Mouse (Mus musculus): ENCODE data around the gene Galnt16. TPM values are rescaled to one million over a fixed set of nuclear protein-coding genes. Genes with fewer than 3 reads are reported as not detected.

Galnt16 gene
- polyA plus RNA-seq, 1 experiment from 2014 or later = 19.9 TPM

DNA sequence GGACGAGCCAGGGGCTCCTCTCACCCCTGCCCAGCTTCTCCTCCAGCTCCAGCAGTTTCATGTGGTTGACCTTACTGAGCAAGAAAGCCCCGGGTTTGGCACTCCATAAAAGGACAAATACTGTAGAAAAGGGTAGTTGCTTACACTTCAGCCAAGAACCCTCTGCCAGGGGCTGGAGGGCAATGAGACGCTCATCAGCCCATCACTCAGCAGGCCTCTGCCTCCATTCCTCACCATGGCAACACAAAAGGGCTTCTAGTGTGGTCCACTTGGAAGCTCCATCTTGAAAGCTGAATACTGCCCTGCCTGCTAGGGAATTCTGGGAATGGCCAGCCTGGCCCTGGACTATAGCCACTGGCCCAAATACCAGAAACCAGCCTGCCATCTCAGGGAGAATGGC is 49.3 kb downstream of the Galnt16 start:
- no peak for DNase-seq (ENCODE audit: low spot score)

DNA sequence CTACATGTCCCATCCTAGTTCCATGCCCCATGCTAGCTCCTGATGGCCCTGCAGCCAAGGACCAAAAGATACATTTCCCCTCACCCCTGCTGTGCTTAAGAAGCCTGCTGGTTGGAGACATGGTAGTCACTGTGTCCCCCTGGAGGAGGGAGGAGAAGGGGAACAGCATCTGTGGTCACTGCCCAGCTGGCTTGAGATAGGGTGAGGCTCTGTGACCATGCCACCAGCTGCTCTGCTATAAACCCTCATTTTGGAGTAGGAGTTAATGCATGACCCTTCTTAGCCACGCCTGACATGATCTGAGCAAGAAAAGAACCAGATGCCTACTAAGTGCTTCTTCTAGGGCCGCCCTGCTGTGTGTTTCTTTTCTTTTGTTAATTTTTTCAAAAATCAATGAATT is 51.5 kb downstream of the Galnt16 start:
- WGBS = 85% methylated on average over 2 of the region's 2 CpGs
- Histone ChIP-seq H3K4me1 (replicated peaks; ENCODE audit: control insufficient read depth, insufficient read depth, low read length) (peaks cover 4% of the 10 kb centered on the region; the same call in 1 of the 2 replicates), H3K4me3 (ENCODE audit: low read depth, low read length) (no peak overlapping the region), H3K9me3 (ENCODE audit: control insufficient read depth, low read length) (no peaks in the 10 kb centered on the region), H3K27ac (ENCODE audit: low read depth, low read length) (no peak overlapping the region), H3K36me3 (ENCODE audit: control insufficient read depth, insufficient read depth, low read length) (no peaks in the 10 kb centered on the region), H3K27me3 (ENCODE audit: control insufficient read depth, insufficient read depth, low read length) (no peaks in the 10 kb centered on the region), H3K4me2 (ENCODE audit: low read depth, low read length, severe bottlenecking) (no peak overlapping the region), H3K9ac (ENCODE audit: low read length) (no peak overlapping the region)
- DNase-seq (ENCODE audit: low spot score) (no peak), ATAC-seq (replicated peaks; ENCODE audit: low FRiP score) (no peak)

More for the DNA sequence above, 49.3 kb downstream of the Galnt16 start:
- H3K9me3 ChIP-seq (ENCODE audit: control insufficient read depth, low read length) = no peaks in the 10 kb centered on the region
- no peak for ATAC-seq (replicated peaks; ENCODE audit: low FRiP score)
- no peak overlapping the region for H3K4me3 ChIP-seq (ENCODE audit: low read depth, low read length)
- no peaks in the 10 kb centered on the region for H3K27me3 ChIP-seq (ENCODE audit: control insufficient read depth, insufficient read depth, low read length)
- H3K36me3 ChIP-seq (ENCODE audit: control insufficient read depth, insufficient read depth, low read length) = no peaks in the 10 kb centered on the region
- H3K9ac ChIP-seq (ENCODE audit: low read length) = no peak overlapping the region
- no peak overlapping the region for H3K4me2 ChIP-seq (ENCODE audit: low read depth, low read length, severe bottlenecking)
- peaks cover 4% of the 10 kb centered on the region; the same call in 1 of the 2 replicates for H3K4me1 ChIP-seq (replicated peaks; ENCODE audit: control insufficient read depth, insufficient read depth, low read length)
- no peak overlapping the region for H3K27ac ChIP-seq (ENCODE audit: low read depth, low read length)
- WGBS = 45% methylated on average over 3 of the region's 3 CpGs

DNA sequence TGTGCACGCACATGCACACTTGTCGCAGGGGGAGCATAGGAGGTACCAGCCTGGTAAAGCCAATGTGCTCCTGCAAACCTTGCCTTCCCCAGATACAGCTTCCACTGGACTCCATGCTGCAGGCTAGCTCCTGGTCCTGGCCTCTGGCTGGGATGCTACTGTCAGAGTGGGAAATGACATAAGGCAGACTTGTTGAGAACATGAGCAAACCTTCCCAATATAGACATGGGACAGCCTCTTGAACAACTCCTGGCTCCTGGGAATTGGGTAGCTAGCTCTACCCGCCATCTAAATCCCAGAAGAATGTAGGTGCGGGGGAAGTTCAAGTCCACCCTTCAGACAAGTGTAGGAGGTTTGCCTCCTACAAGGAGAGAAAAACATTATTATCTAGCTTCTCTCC is 56.2 kb downstream of the Galnt16 start:
- ATAC-seq (replicated peaks; ENCODE audit: low FRiP score) (no peak), DNase-seq (ENCODE audit: low spot score) (no peak)
- Histone ChIP-seq H3K27ac (ENCODE audit: low read depth, low read length) (0 out of 2 replicates have a peak overlapping the region, but pooled peaks have one; percentile 25), H3K4me2 (ENCODE audit: low read depth, low read length, severe bottlenecking) (no peak overlapping the region), H3K4me1 (replicated peaks; ENCODE audit: control insufficient read depth, insufficient read depth, low read length) (no peaks in the 10 kb centered on the region; the same call in 1 of the 2 replicates), H3K36me3 (ENCODE audit: control insufficient read depth, insufficient read depth, low read length) (no peaks in the 10 kb centered on the region), H3K4me3 (ENCODE audit: low read depth, low read length) (no peak overlapping the region), H3K9me3 (ENCODE audit: control insufficient read depth, low read length) (no peaks in the 10 kb centered on the region), H3K9ac (ENCODE audit: low read length) (no peak overlapping the region; the same call in 1 of the 2 replicates), H3K27me3 (ENCODE audit: control insufficient read depth, insufficient read depth, low read length) (no peaks in the 10 kb centered on the region)
- WGBS = 89% methylated on average over 4 of the region's 4 CpGs

DNA sequence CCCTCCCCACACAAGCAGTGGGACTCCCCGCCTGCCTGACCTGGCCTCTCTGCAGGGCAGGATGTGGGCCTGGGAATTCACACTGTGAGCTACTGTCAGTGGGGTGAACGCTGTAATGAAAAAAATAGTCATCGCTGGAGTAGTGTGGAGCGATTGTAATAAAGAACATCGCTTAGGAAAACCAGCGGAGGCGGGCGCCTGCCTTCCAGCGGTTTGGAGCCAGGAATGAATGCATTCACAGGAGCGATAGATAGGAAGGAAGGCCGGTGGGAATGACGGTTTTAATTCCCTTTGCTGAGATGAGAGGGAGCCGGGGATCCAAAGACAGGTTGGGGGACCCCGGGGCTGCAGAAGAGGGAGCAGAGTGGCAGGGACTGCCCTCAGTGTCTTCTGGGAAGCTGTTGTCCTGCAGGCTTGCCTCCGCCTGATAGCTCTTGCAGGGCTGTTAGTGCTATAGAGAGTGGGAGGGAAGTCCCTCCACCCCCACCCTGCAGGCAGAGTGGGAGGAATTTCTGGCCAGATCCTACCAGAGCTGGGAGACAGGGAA is 56.8 kb downstream of the Galnt16 start:
- WGBS = 38% methylated on average over 15 of the region's 15 CpGs

DNA sequence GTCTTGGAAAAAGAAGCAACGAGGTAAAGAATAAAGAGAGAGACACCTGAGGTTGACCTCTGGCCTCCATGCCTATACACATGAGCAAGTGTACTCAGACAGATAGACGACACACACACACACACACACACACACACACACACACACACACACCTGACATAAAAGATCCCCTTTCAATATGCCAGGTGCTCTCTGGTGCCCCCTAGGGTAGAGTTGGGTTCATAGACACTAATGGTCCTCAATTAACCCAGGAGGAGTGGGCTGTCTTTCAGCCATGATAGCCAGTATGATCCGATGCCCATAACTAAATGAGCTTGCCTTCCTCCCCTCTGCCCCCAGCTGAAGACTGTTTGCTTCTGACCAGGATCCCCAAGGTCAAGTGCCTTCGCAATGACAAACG is 59.0 kb downstream of the Galnt16 start:
- no peak overlapping the region for H3K4me2 ChIP-seq (ENCODE audit: low read depth, low read length, severe bottlenecking)
- H3K9ac ChIP-seq (ENCODE audit: low read length) = no peak overlapping the region
- H3K9me3 ChIP-seq (ENCODE audit: control insufficient read depth, low read length) = no peaks in the 10 kb centered on the region
- H3K27me3 ChIP-seq (ENCODE audit: control insufficient read depth, insufficient read depth, low read length) = no peaks in the 10 kb centered on the region
- H3K4me3 ChIP-seq (ENCODE audit: low read depth, low read length) = no peak overlapping the region
- H3K27ac ChIP-seq (ENCODE audit: low read depth, low read length) = no peak overlapping the region
- H3K4me1 ChIP-seq (replicated peaks; ENCODE audit: control insufficient read depth, insufficient read depth, low read length) = no peaks in the 10 kb centered on the region; the same call in 1 of the 2 replicates
- no peaks in the 10 kb centered on the region for H3K36me3 ChIP-seq (ENCODE audit: control insufficient read depth, insufficient read depth, low read length)
- 80% methylated on average over 5 of the region's 5 CpGs for WGBS
- ATAC-seq (replicated peaks; ENCODE audit: low FRiP score) (no peak), DNase-seq (ENCODE audit: low spot score) (peak; percentile 66)

More for the DNA sequence above, 56.8 kb downstream of the Galnt16 start:
- H3K27ac ChIP-seq (ENCODE audit: low read depth, low read length) = peak overlapping the region; percentile 25; the same call in 1 of the 2 replicates
- H3K4me3 ChIP-seq (ENCODE audit: low read depth, low read length) = no peak overlapping the region
- no peak overlapping the region for H3K4me2 ChIP-seq (ENCODE audit: low read depth, low read length, severe bottlenecking)
- no peak for ATAC-seq (replicated peaks; ENCODE audit: low FRiP score)
- H3K36me3 ChIP-seq (ENCODE audit: control insufficient read depth, insufficient read depth, low read length) = no peaks in the 10 kb centered on the region
- H3K27me3 ChIP-seq (ENCODE audit: control insufficient read depth, insufficient read depth, low read length) = no peaks in the 10 kb centered on the region
- no peaks in the 10 kb centered on the region for H3K9me3 ChIP-seq (ENCODE audit: control insufficient read depth, low read length)
- no peak overlapping the region; the same call in 1 of the 2 replicates for H3K9ac ChIP-seq (ENCODE audit: low read length)
- no peaks in the 10 kb centered on the region; the same call in 1 of the 2 replicates for H3K4me1 ChIP-seq (replicated peaks; ENCODE audit: control insufficient read depth, insufficient read depth, low read length)
- no peak for DNase-seq (ENCODE audit: low spot score)

DNA sequence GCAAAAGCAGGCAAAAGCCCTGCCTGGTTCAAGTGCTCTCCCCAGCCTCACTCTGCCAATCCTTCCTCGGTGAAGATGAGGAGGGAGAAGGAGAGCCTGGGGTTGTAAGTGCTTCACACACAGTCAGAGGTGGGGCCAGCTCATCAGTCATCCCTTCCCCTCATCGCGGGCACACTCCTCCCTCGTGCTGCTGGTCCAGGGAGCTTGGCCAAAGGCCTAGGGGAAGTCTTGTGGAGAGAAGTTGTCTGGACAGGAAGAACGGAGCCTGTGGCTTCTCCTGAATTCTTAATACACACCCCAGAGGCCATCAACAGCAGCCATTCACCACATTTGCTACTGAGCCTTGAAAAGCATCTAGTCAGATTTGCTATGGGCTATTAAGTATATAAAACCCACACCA is 63.3 kb downstream of the Galnt16 start:
- WGBS = 90% methylated on average over 5 of the region's 5 CpGs
- DNase-seq (ENCODE audit: low spot score) = no peak
- no peaks in the 10 kb centered on the region for H3K27me3 ChIP-seq (ENCODE audit: control insufficient read depth, insufficient read depth, low read length)
- H3K4me2 ChIP-seq (ENCODE audit: low read depth, low read length, severe bottlenecking) = no peak overlapping the region
- H3K9me3 ChIP-seq (ENCODE audit: control insufficient read depth, low read length) = no peaks in the 10 kb centered on the region
- no peak overlapping the region for H3K27ac ChIP-seq (ENCODE audit: low read depth, low read length)
- no peaks in the 10 kb centered on the region for H3K4me1 ChIP-seq (replicated peaks; ENCODE audit: control insufficient read depth, insufficient read depth, low read length)
- no peak overlapping the region for H3K9ac ChIP-seq (ENCODE audit: low read length)
- no peaks in the 10 kb centered on the region for H3K36me3 ChIP-seq (ENCODE audit: control insufficient read depth, insufficient read depth, low read length)
- no peak overlapping the region for H3K4me3 ChIP-seq (ENCODE audit: low read depth, low read length)
- no peak for ATAC-seq (replicated peaks; ENCODE audit: low FRiP score)

DNA sequence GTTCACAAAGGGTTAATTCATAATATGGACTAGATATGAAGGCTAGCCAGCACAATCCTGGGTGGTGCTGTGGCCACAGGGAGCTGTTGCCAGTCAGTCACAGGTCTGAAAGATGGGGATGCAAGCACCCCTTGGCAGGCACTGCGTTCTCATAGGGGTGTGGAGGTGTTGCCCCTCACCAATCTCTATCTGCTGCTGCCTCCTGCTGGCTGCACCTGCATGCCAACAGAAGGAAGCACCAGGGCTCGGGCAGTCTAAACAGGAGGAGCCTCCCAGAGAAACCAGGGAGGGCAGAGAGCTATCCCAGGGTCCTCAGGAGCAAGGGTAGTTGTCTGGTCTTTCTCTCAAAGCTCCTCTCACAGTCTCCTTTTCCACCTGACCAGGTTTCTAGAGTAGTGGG is 66.9 kb downstream of the Galnt16 start:
- Histone ChIP-seq H3K36me3 (ENCODE audit: control insufficient read depth, insufficient read depth, low read length) (peaks cover 3% of the 10 kb centered on the region; the same call in 1 of the 2 replicates), H3K4me3 (ENCODE audit: low read depth, low read length) (no peak overlapping the region), H3K4me1 (replicated peaks; ENCODE audit: control insufficient read depth, insufficient read depth, low read length) (no peaks in the 10 kb centered on the region), H3K9ac (ENCODE audit: low read length) (no peak overlapping the region), H3K4me2 (ENCODE audit: low read depth, low read length, severe bottlenecking) (no peak overlapping the region), H3K27ac (ENCODE audit: low read depth, low read length) (no peak overlapping the region), H3K27me3 (ENCODE audit: control insufficient read depth, insufficient read depth, low read length) (no peaks in the 10 kb centered on the region), H3K9me3 (ENCODE audit: control insufficient read depth, low read length) (no peaks in the 10 kb centered on the region)
- DNase-seq (ENCODE audit: low spot score) (no peak), ATAC-seq (replicated peaks; ENCODE audit: low FRiP score) (no peak)
- WGBS = 33% methylated on average over 2 of the region's 2 CpGs

DNA sequence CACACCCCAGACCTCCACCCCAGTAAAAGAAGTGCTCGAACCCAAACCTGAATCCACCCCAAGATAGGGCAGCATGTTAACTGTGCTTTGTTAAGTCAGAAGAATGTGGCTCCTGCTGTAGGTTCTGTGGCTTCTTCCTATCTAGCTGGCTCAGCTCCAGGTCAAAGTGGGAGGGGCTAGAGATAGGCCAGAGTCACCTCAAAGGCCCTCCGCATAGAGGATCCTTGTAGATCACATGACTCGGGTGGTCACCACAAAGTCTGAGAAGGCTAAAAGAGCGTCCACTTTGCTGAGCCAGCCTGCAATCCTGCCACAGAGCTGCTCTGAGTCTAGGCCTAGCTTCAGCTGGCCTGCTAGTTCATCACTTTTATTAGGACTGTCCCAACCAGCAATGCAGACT is 76.1 kb downstream of the Galnt16 start:
- no peaks in the 10 kb centered on the region for H3K27me3 ChIP-seq (ENCODE audit: control insufficient read depth, insufficient read depth, low read length)
- no peak for DNase-seq (ENCODE audit: low spot score)
- H3K9ac ChIP-seq (ENCODE audit: low read length) = no peak overlapping the region
- H3K4me1 ChIP-seq (replicated peaks; ENCODE audit: control insufficient read depth, insufficient read depth, low read length) = no peaks in the 10 kb centered on the region
- no peak overlapping the region for H3K27ac ChIP-seq (ENCODE audit: low read depth, low read length)
- no peak overlapping the region for H3K4me3 ChIP-seq (ENCODE audit: low read depth, low read length)
- no peak for ATAC-seq (replicated peaks; ENCODE audit: low FRiP score)
- WGBS = 91% methylated on average over 4 of the region's 4 CpGs
- H3K9me3 ChIP-seq (ENCODE audit: control insufficient read depth, low read length) = no peaks in the 10 kb centered on the region
- H3K4me2 ChIP-seq (ENCODE audit: low read depth, low read length, severe bottlenecking) = no peak overlapping the region
- peaks cover 6% of the 10 kb centered on the region; the same call in 1 of the 2 replicates for H3K36me3 ChIP-seq (ENCODE audit: control insufficient read depth, insufficient read depth, low read length)

DNA sequence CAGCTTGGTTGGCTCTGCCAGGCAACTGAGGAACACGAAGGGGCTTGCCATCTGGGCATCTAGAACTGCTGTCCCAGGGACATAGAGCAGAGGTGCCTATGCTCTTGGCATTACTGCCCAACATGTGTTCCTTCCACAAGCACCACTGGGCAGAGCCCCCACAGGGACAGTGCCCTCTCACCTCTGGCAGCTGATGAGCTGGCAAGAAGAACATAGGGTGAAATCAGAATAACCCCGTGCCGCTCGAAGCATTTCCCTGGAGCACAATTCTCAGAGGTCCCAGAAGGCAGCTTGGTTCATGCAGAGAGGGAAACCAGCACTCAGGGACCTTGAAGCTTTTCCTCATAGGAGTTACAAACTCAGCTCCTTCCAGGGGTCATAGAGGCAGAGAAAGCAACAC is 76.7 kb downstream of the Galnt16 start:
- 94% methylated on average over 4 of the region's 4 CpGs for WGBS

More for the DNA sequence above, 76.7 kb downstream of the Galnt16 start:
- no peak for ATAC-seq (replicated peaks; ENCODE audit: low FRiP score)
- H3K4me2 ChIP-seq (ENCODE audit: low read depth, low read length, severe bottlenecking) = no peak overlapping the region
- H3K27ac ChIP-seq (ENCODE audit: low read depth, low read length) = no peak overlapping the region
- H3K9me3 ChIP-seq (ENCODE audit: control insufficient read depth, low read length) = no peaks in the 10 kb centered on the region
- H3K4me3 ChIP-seq (ENCODE audit: low read depth, low read length) = no peak overlapping the region
- H3K4me1 ChIP-seq (replicated peaks; ENCODE audit: control insufficient read depth, insufficient read depth, low read length) = no peaks in the 10 kb centered on the region
- DNase-seq (ENCODE audit: low spot score) = no peak
- no peak overlapping the region for H3K9ac ChIP-seq (ENCODE audit: low read length)
- H3K27me3 ChIP-seq (ENCODE audit: control insufficient read depth, insufficient read depth, low read length) = no peaks in the 10 kb centered on the region
- H3K36me3 ChIP-seq (ENCODE audit: control insufficient read depth, insufficient read depth, low read length) = peaks cover 4% of the 10 kb centered on the region; the same call in 1 of the 2 replicates

Measured in forebrain, embryonic 11.5 days (tissue).